Mouse (Mus musculus) spleen, postnatal 4 days (tissue): ENCODE measurements around the gene Creb3l2.

ENCODE experiments used
- DNase-seq, 2 experiments: peaks; one replicate each; pipeline ENCODE4 v3.0.0; 2022; ENCODE audit warnings: low spot score in 2 of 2

Gene Creb3l2

GRCm38 (mm10) chr6:37441251-37442011, 515 bp downstream of the Creb3l2 start:
- peak in 1 of 2 experiments; percentile 77 for DNase-seq

- no peak for DNase-seq
Observed at GRCm38 (mm10) chr6:37440491-37441250, 1.3 kb downstream of the Creb3l2 start.

GRCm38 (mm10) chr6:37439676-37440490, 2.1 kb downstream of the Creb3l2 start:
- no peak for DNase-seq

GRCm38 (mm10) chr6:37438510-37438909, 3.4 kb downstream of the Creb3l2 start:
- no peak for DNase-seq

- no peak for DNase-seq
Observed at GRCm38 (mm10) chr6:37437086-37437485, 4.9 kb downstream of the Creb3l2 start.

- DNase-seq, result no peak
Observed at GRCm38 (mm10) chr6:37435391-37435790, 6.6 kb downstream of the Creb3l2 start.

GRCm38 (mm10) chr6:37429849-37430470, 12.0 kb downstream of the Creb3l2 start:
- DNase-seq, result no peak

- DNase-seq, result no peak
Observed at GRCm38 (mm10) chr6:37428947-37429346, 13.0 kb downstream of the Creb3l2 start.

- DNase-seq, result no peak
Observed at GRCm38 (mm10) chr6:37428044-37428443, 13.9 kb downstream of the Creb3l2 start.

GRCm38 (mm10) chr6:37426615-37427014, 15.3 kb downstream of the Creb3l2 start:
- DNase-seq, result no peak

- no peak for DNase-seq
Observed at GRCm38 (mm10) chr6:37425833-37426232, 16.1 kb downstream of the Creb3l2 start.

- no peak for DNase-seq
Observed at GRCm38 (mm10) chr6:37425075-37425474, 16.9 kb downstream of the Creb3l2 start.

- no peak for DNase-seq
Observed at GRCm38 (mm10) chr6:37424374-37424773, 17.6 kb downstream of the Creb3l2 start.

- no peak for DNase-seq
Observed at GRCm38 (mm10) chr6:37423386-37423785, 18.6 kb downstream of the Creb3l2 start.

GRCm38 (mm10) chr6:37421124-37421523, 20.8 kb downstream of the Creb3l2 start:
- DNase-seq, result no peak

- DNase-seq, result no peak
Observed at GRCm38 (mm10) chr6:37419445-37419941, 22.5 kb downstream of the Creb3l2 start.

GRCm38 (mm10) chr6:37418931-37419330, 23.0 kb downstream of the Creb3l2 start:
- no peak for DNase-seq

GRCm38 (mm10) chr6:37416743-37417142, 25.2 kb downstream of the Creb3l2 start:
- DNase-seq, result no peak

- DNase-seq, result no peak
Observed at GRCm38 (mm10) chr6:37415505-37415904, 26.4 kb downstream of the Creb3l2 start.

GRCm38 (mm10) chr6:37415034-37415433, 26.9 kb downstream of the Creb3l2 start:
- no peak for DNase-seq

- DNase-seq, result no peak
Observed at GRCm38 (mm10) chr6:37414576-37414975, 27.4 kb downstream of the Creb3l2 start.

- no peak for DNase-seq
Observed at GRCm38 (mm10) chr6:37411696-37412095, 30.2 kb downstream of the Creb3l2 start.
